Mouse (Mus musculus): ENCODE measurements around the gene Ndufa6. TPM values are rescaled to one million over a fixed set of nuclear protein-coding genes. Genes with fewer than 3 reads are reported as not detected.
A peak's percentile ranks its signal among the peaks of the same experiment; 100 is the strongest.
"Not testable (repeated sequence)": the region's sequence is repeated elsewhere in the genome, so short reads cannot be mapped to it uniquely, and the experiment has no call there.

Ndufa6 gene
- total RNA-seq (2021) = 100 to 1,000 TPM; 440 to 476 TPM
- long read RNA-seq, experiment 1, transcript Ndufa6-205 (2 exons, 382 nt) = minor isoform, 22 of 1,183 reads
- long read RNA-seq, experiment 1, transcript Ndufa6-206 (2 exons, 440 nt) = minor isoform, 67 of 1,183 reads
- long read RNA-seq, experiment 1, transcript Ndufa6-201 (3 exons, 590 nt) = major isoform, 1,039 of 1,183 reads
- long read RNA-seq, experiment 1, partial matches to known transcripts = 0 of 1,183 reads
- long read RNA-seq, experiment 1, other reads (novel, unspliced or antisense) = 55 of 1,183 reads
- long read RNA-seq, experiment 2, transcript Ndufa6-206 (2 exons, 440 nt) = minor isoform, 77 of 1,478 reads
- long read RNA-seq, experiment 2, transcript Ndufa6-205 (2 exons, 382 nt) = minor isoform, 25 of 1,478 reads
- long read RNA-seq, experiment 2, transcript Ndufa6-201 (3 exons, 590 nt) = major isoform, 1,316 of 1,478 reads
- long read RNA-seq, experiment 2, partial matches to known transcripts = 42 of 1,478 reads
- long read RNA-seq, experiment 2, other reads (novel, unspliced or antisense) = 18 of 1,478 reads

- intact Hi-C loops (cut with DNase I) = loop anchor here (2.0 kb wide), 1 partner anchor 62 kb away; no protein-coding TSS in a partner anchor
- peak; percentile 91 to 98 for DNase-seq
Observed at GRCm38 (mm10) chr15:82354126-82354945, at the start of gene Ndufa6. Gene Ndufa6 (minus strand): TSS chr15:82354322.

GRCm38 (mm10) chr15:82403606-82404005, 49.5 kb upstream of the Ndufa6 start:
- DNase-seq = no peak
- intact Hi-C loops (cut with DNase I) = no loop called here

GRCm38 (mm10) chr15:82402741-82403140, 48.6 kb upstream of the Ndufa6 start:
- DNase-seq = no peak

GRCm38 (mm10) chr15:82402106-82402505, 48.0 kb upstream of the Ndufa6 start:
- DNase-seq = no peak
- intact Hi-C loops (cut with DNase I) = no loop called here

More at GRCm38 (mm10) chr15:82402741-82403140, 48.6 kb upstream of the Ndufa6 start:
- intact Hi-C loops (cut with DNase I) = no loop called here

GRCm38 (mm10) chr15:82401516-82401915, 47.4 kb upstream of the Ndufa6 start:
- DNase-seq = no peak
- intact Hi-C loops (cut with DNase I) = no loop called here

- intact Hi-C loops (cut with DNase I) = not testable (repeated sequence)
Observed at GRCm38 (mm10) chr15:82395955-82396354, 41.8 kb upstream of the Ndufa6 start.

GRCm38 (mm10) chr15:82393922-82394321, 39.8 kb upstream of the Ndufa6 start, which contains the start of gene Cyp2d11:
Gene Cyp2d11 (minus strand): TSS chr15:82394022.
- DNase-seq; intact Hi-C loops (cut with DNase I): not testable (repeated sequence)

More at GRCm38 (mm10) chr15:82395955-82396354, 41.8 kb upstream of the Ndufa6 start:
- not testable (repeated sequence) for DNase-seq

GRCm38 (mm10) chr15:82389916-82390315, 35.8 kb upstream of the Ndufa6 start:
- DNase-seq; intact Hi-C loops (cut with DNase I): not testable (repeated sequence)

GRCm38 (mm10) chr15:82385729-82386128, 31.6 kb upstream of the Ndufa6 start:
- DNase-seq = no peak
- intact Hi-C loops (cut with DNase I) = no loop called here

GRCm38 (mm10) chr15:82382441-82382840, 28.3 kb upstream of the Ndufa6 start:
- intact Hi-C loops (cut with DNase I) = loop anchor here (5.0 kb wide), 1 partner anchor 35 kb away; no protein-coding TSS in a partner anchor
- no peak for DNase-seq

- intact Hi-C loops (cut with DNase I) = loop anchor here (5.0 kb wide), 1 partner anchor 37 kb away; no protein-coding TSS in a partner anchor
- DNase-seq = no peak
Observed at GRCm38 (mm10) chr15:82380714-82381062, 26.6 kb upstream of the Ndufa6 start.

- intact Hi-C loops (cut with DNase I) = loop anchor here (5.0 kb wide), 1 partner anchor 37 kb away; no protein-coding TSS in a partner anchor
- DNase-seq = peak; percentile 59 to 61
Observed at GRCm38 (mm10) chr15:82379871-82380713, 26.0 kb upstream of the Ndufa6 start, which contains the start of gene Cyp2d22. Gene Cyp2d22 (minus strand): TSS chr15:82380260.

- no peak for DNase-seq
- intact Hi-C loops (cut with DNase I) = no loop called here
Observed at GRCm38 (mm10) chr15:82379511-82379870, 25.4 kb upstream of the Ndufa6 start.

GRCm38 (mm10) chr15:82378261-82379180, 24.4 kb upstream of the Ndufa6 start:
- intact Hi-C loops (cut with DNase I) = no loop called here

GRCm38 (mm10) chr15:82377701-82378100, 23.6 kb upstream of the Ndufa6 start:
- intact Hi-C loops (cut with DNase I) = no loop called here
- no peak for DNase-seq

More at GRCm38 (mm10) chr15:82378261-82379180, 24.4 kb upstream of the Ndufa6 start:
- DNase-seq = no peak

- intact Hi-C loops (cut with DNase I) = no loop called here
- DNase-seq = peak in 1 of 2 experiments; percentile 72
Observed at GRCm38 (mm10) chr15:82376393-82377138, 22.4 kb upstream of the Ndufa6 start.

- no peak for DNase-seq
- intact Hi-C loops (cut with DNase I) = no loop called here
Observed at GRCm38 (mm10) chr15:82375855-82376254, 21.7 kb upstream of the Ndufa6 start.

GRCm38 (mm10) chr15:82374437-82374836, 20.3 kb upstream of the Ndufa6 start:
- no peak for DNase-seq
- intact Hi-C loops (cut with DNase I) = no loop called here

Data from gastrocnemius, postnatal 36 days (tissue).